Mouse (Mus musculus) forebrain, embryonic 11.5 days (tissue): Measurements from ENCODE around the gene Gm4498. TPM values are rescaled to one million over a fixed set of nuclear protein-coding genes. Genes with fewer than 3 reads are reported as not detected.
"Not testable (repeated sequence)": the region's sequence is repeated elsewhere in the genome, so short reads cannot be mapped to it uniquely, and the experiment has no call there.

Source experiments
- ATAC-seq: fragments of 200-750 bp; cut with Nextera tagmentation; replicated peaks from 2 replicates; pipeline ENCODE4 v1.8.0; 2017; ENCODE audit warnings: moderate TSS enrichment; ENCODE audit not compliant: low FRiP score
- DNase-seq: peaks from one replicate; pipeline ENCODE4 v3.0.0-alpha.2; 2017; ENCODE audit warnings: low spot score
- H3K27ac ChIP-seq: fragments of 300-500 bp; sonication (generic); 2 replicates; pipeline ENCODE4 v1.5.1; 2014; ENCODE audit warnings: low read depth, low read length
- H3K27me3 ChIP-seq: fragments of 300-500 bp; sonication (generic); 2 replicates; pipeline ENCODE4 v1.6.1; 2014; ENCODE audit warnings: mild to moderate bottlenecking, low read length, mixed read lengths; ENCODE audit not compliant: control insufficient read depth, insufficient read depth
- H3K36me3 ChIP-seq: fragments of 300-500 bp; sonication (generic); 2 replicates; pipeline ENCODE4 v1.6.1; 2014; ENCODE audit warnings: mild to moderate bottlenecking, low read length, moderate library complexity, mixed read lengths; ENCODE audit not compliant: control insufficient read depth, insufficient read depth
- H3K4me1 ChIP-seq: fragments of 300-500 bp; sonication (generic); replicated peaks from 2 replicates; pipeline ENCODE4 v1.6.1; 2014; ENCODE audit warnings: low read length, mixed read lengths; ENCODE audit not compliant: control insufficient read depth, insufficient read depth
- H3K4me2 ChIP-seq: fragments of 300-500 bp; sonication (generic); 2 replicates; pipeline ENCODE4 v1.6.1; 2014; ENCODE audit warnings: low read depth, mild to moderate bottlenecking, low read length, moderate library complexity, mixed read lengths; ENCODE audit not compliant: severe bottlenecking
- H3K4me3 ChIP-seq: fragments of 300-500 bp; sonication (generic); 2 replicates; pipeline ENCODE4 v1.5.1; 2014; ENCODE audit warnings: low read depth, low read length
- H3K9ac ChIP-seq: fragments of 300-500 bp; sonication (generic); 2 replicates; pipeline ENCODE4 v1.6.1; 2014; ENCODE audit warnings: low read length
- H3K9me3 ChIP-seq: fragments of 300-500 bp; sonication (generic); 2 replicates; pipeline ENCODE4 v1.6.1; 2016; ENCODE audit warnings: low read length, mixed read lengths; ENCODE audit not compliant: control insufficient read depth
- WGBS: fragments of 180-500 bp; shearing (Covaris S2); extraction: QIAGEN DNeasy Blood & Tissue Kit; methylation state at CpG from one replicate; pipeline ENCODE4 v1.1.7; 2014; 5-methylcytosine and 5-hydroxymethylcytosine counted together
- polyA plus RNA-seq: library from polyadenylated mRNA; unstranded; fragments of >200 nt; fragmentation: Nextera tagmentation; extraction: Ambion mirVana; gene quantifications from 2 replicates; pipeline ENCODE4 v1.2.1, GENCODE M21; 2014

The Gm4498 gene
- not detected in 2 replicates for polyA plus RNA-seq

- H3K9me3 ChIP-seq, DNase-seq, H3K9ac ChIP-seq, H3K4me2 ChIP-seq, H3K4me3 ChIP-seq, ATAC-seq, H3K27ac ChIP-seq, H3K27me3 ChIP-seq, H3K4me1 ChIP-seq, H3K36me3 ChIP-seq: not testable (repeated sequence)
- WGBS, result no CpG with 5 or more reads among the region's 2 CpGs
Measured at GRCm38 (mm10) chr7:20233728-20234127, at the start of gene Gm4498. Gene Gm4498, minus strand, starts transcription at chr7:20233828.

- not testable (repeated sequence) for H3K36me3 ChIP-seq, ATAC-seq, H3K9me3 ChIP-seq, H3K27me3 ChIP-seq, H3K27ac ChIP-seq, H3K4me1 ChIP-seq, H3K4me2 ChIP-seq, H3K4me3 ChIP-seq, DNase-seq, H3K9ac ChIP-seq
- no CpG with 5 or more reads among the region's 3 CpGs for WGBS
Measured at GRCm38 (mm10) chr7:20262734-20263133, 29.1 kb upstream of the Gm4498 start, which contains the start of gene Gm5890. Gene Gm5890, minus strand, starts transcription at chr7:20262834.

GRCm38 (mm10) chr7:20205507-20205906 is 28.1 kb downstream of the Gm4498 start, which contains the start of gene Gm6164:
Gene Gm6164, minus strand, starts transcription at chr7:20205607.
- not testable (repeated sequence) for DNase-seq, H3K4me1 ChIP-seq, H3K27me3 ChIP-seq, H3K9me3 ChIP-seq, H3K27ac ChIP-seq, ATAC-seq, H3K36me3 ChIP-seq, H3K4me2 ChIP-seq, H3K4me3 ChIP-seq, H3K9ac ChIP-seq
- WGBS, result no CpG with 5 or more reads among the region's 2 CpGs

- H3K9me3 ChIP-seq, H3K4me2 ChIP-seq, H3K36me3 ChIP-seq, H3K27ac ChIP-seq, H3K9ac ChIP-seq, H3K27me3 ChIP-seq, DNase-seq, H3K4me1 ChIP-seq, H3K4me3 ChIP-seq, ATAC-seq: not testable (repeated sequence)
- no CpG with 5 or more reads among the region's 3 CpGs for WGBS
Measured at GRCm38 (mm10) chr7:20193410-20193809, 40.2 kb downstream of the Gm4498 start, which contains the start of gene Vmn1r95. Gene Vmn1r95, plus strand, starts transcription at chr7:20193710.

Other genes starting within 250 kb of the Gm4498 start
- gene Nlrp9b, start 242.4 kb downstream of the Gm4498 start, polyA plus RNA-seq, result not detected in 2 replicates
- gene Vmn1r91, start 134.1 kb downstream of the Gm4498 start, polyA plus RNA-seq, result not detected in 2 replicates
- gene Gm16442, start 111.2 kb downstream of the Gm4498 start, polyA plus RNA-seq, result not detected in 2 replicates
- not detected in 2 replicates for gene Vmn1r93, start 94.7 kb downstream of the Gm4498 start, polyA plus RNA-seq
- not detected in 2 replicates for gene Vmn1r94, start 65.5 kb downstream of the Gm4498 start, polyA plus RNA-seq
- not detected in 2 replicates for gene Vmn1r95, start 40.1 kb downstream of the Gm4498 start, polyA plus RNA-seq
- gene Gm6164, start 28.2 kb downstream of the Gm4498 start, polyA plus RNA-seq, result not detected in 2 replicates
- not detected in 2 replicates for gene Gm5890, start 29.0 kb upstream of the Gm4498 start, polyA plus RNA-seq
- gene Gm4133, start 100.2 kb upstream of the Gm4498 start, polyA plus RNA-seq, result not detected in 2 replicates
- gene Gm5728, start 141.6 kb upstream of the Gm4498 start, polyA plus RNA-seq, result not detected in 2 replicates
- not detected in 2 replicates for gene Vmn1r100, start 184.1 kb upstream of the Gm4498 start, polyA plus RNA-seq
- not detected in 2 replicates for gene Vmn1r101, start 208.8 kb upstream of the Gm4498 start, polyA plus RNA-seq
- not detected in 2 replicates for gene Gm10670, start 241.1 kb upstream of the Gm4498 start, polyA plus RNA-seq